Mouse (Mus musculus) kidney, postnatal 0 days (tissue): ENCODE results near the gene Syne2. TPM values are rescaled to one million over a fixed set of nuclear protein-coding genes. Genes with fewer than 3 reads are reported as not detected.
A peak's percentile ranks its signal among the peaks of the same experiment; 100 is the strongest.

Source experiments
- ATAC-seq: fragments of 200-750 bp; cut with Nextera tagmentation; replicated peaks from 2 replicates; pipeline ENCODE4 v1.8.0; 2017; ENCODE audit warnings: low read depth, moderate number of reproducible peaks, moderate TSS enrichment, moderate library complexity; ENCODE audit not compliant: low FRiP score
- DNase-seq: peaks from one replicate; pipeline ENCODE4 v3.0.0-alpha.2; 2016; ENCODE audit warnings: low spot score
- H3K27ac ChIP-seq: fragments of 300-500 bp; sonication (generic); 2 replicates; pipeline ENCODE4 v1.5.1; 2014; ENCODE audit warnings: mild to moderate bottlenecking
- H3K27me3 ChIP-seq: fragments of 300-500 bp; sonication (generic); 2 replicates; pipeline ENCODE4 v1.6.1; 2014; ENCODE audit warnings: low read length, mixed read lengths; ENCODE audit not compliant: insufficient read depth
- H3K36me3 ChIP-seq: fragments of 300-500 bp; sonication (generic); 2 replicates; pipeline ENCODE4 v1.6.1; 2014; ENCODE audit warnings: low read length, mixed read lengths; ENCODE audit not compliant: insufficient read depth
- H3K4me1 ChIP-seq: fragments of 300-500 bp; sonication (generic); replicated peaks from 2 replicates; pipeline ENCODE4 v1.6.1; 2014; ENCODE audit warnings: antibody characterized with exemption, low read length, mixed read lengths; ENCODE audit not compliant: insufficient read depth
- H3K4me2 ChIP-seq: fragments of 300-500 bp; sonication (generic); 2 replicates; pipeline ENCODE4 v1.6.1; 2014; ENCODE audit warnings: mild to moderate bottlenecking, low read length, moderate library complexity, mixed read lengths
- H3K4me3 ChIP-seq: fragments of 300-500 bp; sonication (generic); replicated peaks from 2 replicates; pipeline ENCODE4 v1.5.1; 2014; ENCODE audit warnings: low read depth, low read length
- H3K9ac ChIP-seq: fragments of 300-500 bp; sonication (generic); 2 replicates; pipeline ENCODE4 v1.6.1; 2014; ENCODE audit warnings: low read depth, low read length
- H3K9me3 ChIP-seq: fragments of 300-500 bp; sonication (generic); replicated peaks from 2 replicates; pipeline ENCODE4 v1.6.1; 2016; ENCODE audit warnings: low read length, inconsistent platforms, mixed read lengths
- CTCF ChIP-seq: IDR thresholded peaks from 2 replicates; pipeline ENCODE4 v1.5.1; 2016; ENCODE audit warnings: antibody characterized with exemption, low read depth, mild to moderate bottlenecking, moderate library complexity
- WGBS: fragments of 180-500 bp; shearing (Covaris S2); extraction: QIAGEN DNeasy Blood & Tissue Kit; methylation state at CpG from one replicate; pipeline ENCODE4 v1.1.7; 2014; 5-methylcytosine and 5-hydroxymethylcytosine counted together
- polyA plus RNA-seq: library from polyadenylated mRNA; unstranded; fragments of >200 nt; fragmentation: Nextera tagmentation; extraction: Ambion mirVana; gene quantifications from 2 replicates; pipeline ENCODE4 v1.2.1, GENCODE M21; 2015

Syne2 gene
- polyA plus RNA-seq, 1 experiment from 2014 or later = 37.2 TPM

- peak overlapping the region; percentile 55; the same call in 1 of the 2 replicates for H3K27ac ChIP-seq
- H3K9me3 ChIP-seq = no peaks in the 10 kb centered on the region
- WGBS = 56% methylated on average over 5 of the region's 5 CpGs
- no peaks in the 10 kb centered on the region for H3K27me3 ChIP-seq
- no peaks in the 10 kb centered on the region; the same call in 1 of the 2 replicates for H3K4me1 ChIP-seq
- peak; percentile 66 for DNase-seq
- no peak overlapping the region for H3K4me2 ChIP-seq
- H3K9ac ChIP-seq = no peak overlapping the region
- TF ChIP-seq CTCF = no peak
- ATAC-seq = peak; percentile 89
- peaks cover 27% of the 10 kb centered on the region; the same call in 1 of the 2 replicates for H3K36me3 ChIP-seq
- no peak overlapping the region for H3K4me3 ChIP-seq
Measured at GRCm38 (mm10) chr12:75979079-75979478, 161.1 kb downstream of the Syne2 start.

- no peak for ATAC-seq
- Histone ChIP-seq H3K4me3 (no peak overlapping the region), H3K9me3 (no peaks in the 10 kb centered on the region), H3K27me3 (no peaks in the 10 kb centered on the region), H3K4me1 (no peaks in the 10 kb centered on the region; the same call in 1 of the 2 replicates), H3K27ac (no peak overlapping the region), H3K9ac (no peak overlapping the region), H3K36me3 (0 out of 2 replicates have a peak, but pooled peaks cover 21% of the 10 kb centered on the region), H3K4me2 (no peak overlapping the region)
- 45% methylated on average over 8 of the region's 8 CpGs for WGBS
- no peak for TF ChIP-seq CTCF
- DNase-seq = no peak
Measured at GRCm38 (mm10) chr12:75983336-75983735, 165.4 kb downstream of the Syne2 start.

- H3K4me2 ChIP-seq = no peak overlapping the region
- H3K9me3 ChIP-seq = no peaks in the 10 kb centered on the region
- 84% methylated on average over 10 of the region's 10 CpGs for WGBS
- peaks cover 28% of the 10 kb centered on the region for H3K36me3 ChIP-seq
- H3K9ac ChIP-seq = no peak overlapping the region
- H3K27me3 ChIP-seq = no peaks in the 10 kb centered on the region
- TF ChIP-seq CTCF = peak; percentile 26; the same call in 1 of the 2 replicates
- no peak for DNase-seq
- ATAC-seq = no peak
- no peak overlapping the region for H3K4me3 ChIP-seq
- no peak overlapping the region for H3K27ac ChIP-seq
- H3K4me1 ChIP-seq = no peaks in the 10 kb centered on the region
Measured at GRCm38 (mm10) chr12:75992226-75992858, 174.4 kb downstream of the Syne2 start.

DNA sequence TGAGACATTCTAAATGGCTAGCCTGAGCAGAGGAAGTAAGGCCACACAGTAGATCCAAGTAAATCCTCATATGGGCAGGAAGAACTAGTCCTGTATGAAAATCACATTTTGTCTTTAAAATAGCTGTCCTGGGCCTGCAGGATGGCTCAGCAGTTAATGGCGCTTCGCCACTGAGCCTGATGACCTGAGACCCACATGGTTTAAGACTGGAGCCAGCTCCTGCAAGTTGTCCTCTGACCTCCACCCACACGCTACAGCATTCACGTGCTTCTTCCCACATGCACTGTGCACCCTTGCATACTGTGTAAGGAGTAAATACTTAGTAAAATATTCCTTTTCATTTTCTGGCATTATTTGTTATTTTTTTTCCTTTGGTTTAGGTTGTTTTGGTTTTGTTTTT, 175.0 kb downstream of the Syne2 start:
- no peak overlapping the region for H3K4me3 ChIP-seq
- 72% methylated on average over 4 of the region's 4 CpGs for WGBS
- peaks cover 28% of the 10 kb centered on the region for H3K36me3 ChIP-seq
- no peak for TF ChIP-seq CTCF
- no peak overlapping the region for H3K27ac ChIP-seq
- no peak overlapping the region for H3K4me2 ChIP-seq
- H3K9ac ChIP-seq = no peak overlapping the region
- ATAC-seq (no peak), DNase-seq (no peak)
- no peaks in the 10 kb centered on the region for H3K9me3 ChIP-seq
- H3K4me1 ChIP-seq = no peaks in the 10 kb centered on the region
- H3K27me3 ChIP-seq = no peaks in the 10 kb centered on the region

GRCm38 (mm10) chr12:75995086-75995485, 177.2 kb downstream of the Syne2 start:
- DNase-seq (peak; percentile 41), ATAC-seq (0 out of 2 replicates have a peak, but pooled peaks have one; percentile 27)
- WGBS = 24% methylated on average over 2 of the region's 2 CpGs
- Histone ChIP-seq H3K4me3 (no peak overlapping the region), H3K4me1 (no peaks in the 10 kb centered on the region), H3K27me3 (no peaks in the 10 kb centered on the region), H3K9me3 (no peaks in the 10 kb centered on the region), H3K36me3 (peaks cover 27% of the 10 kb centered on the region), H3K9ac (no peak overlapping the region), H3K4me2 (no peak overlapping the region), H3K27ac (no peak overlapping the region)
- TF ChIP-seq CTCF = no peak

- no peak overlapping the region for H3K27ac ChIP-seq
- H3K9ac ChIP-seq = no peak overlapping the region
- DNase-seq (no peak), ATAC-seq (peak; percentile 67; the same call in 1 of the 2 replicates)
- no peaks in the 10 kb centered on the region for H3K9me3 ChIP-seq
- WGBS = 82% methylated on average over 5 of the region's 5 CpGs
- H3K27me3 ChIP-seq = no peaks in the 10 kb centered on the region
- peaks cover 31% of the 10 kb centered on the region for H3K36me3 ChIP-seq
- no peaks in the 10 kb centered on the region for H3K4me1 ChIP-seq
- H3K4me3 ChIP-seq = no peak overlapping the region
- peak; percentile 22; the same call in 1 of the 2 replicates for TF ChIP-seq CTCF
- no peak overlapping the region for H3K4me2 ChIP-seq
Measured at GRCm38 (mm10) chr12:75997547-75997946, 179.6 kb downstream of the Syne2 start.

- 23% methylated on average over 2 of the region's 2 CpGs for WGBS
- ATAC-seq = no peak
- no peak overlapping the region for H3K27ac ChIP-seq
Measured at GRCm38 (mm10) chr12:75998416-75998815, 180.5 kb downstream of the Syne2 start.

More at GRCm38 (mm10) chr12:75998416-75998815, 180.5 kb downstream of the Syne2 start:
- no peak for TF ChIP-seq CTCF
- peaks cover 29% of the 10 kb centered on the region for H3K36me3 ChIP-seq
- no peak overlapping the region for H3K4me2 ChIP-seq
- H3K9ac ChIP-seq = no peak overlapping the region
- peak; percentile 18 for DNase-seq
- H3K27me3 ChIP-seq = no peaks in the 10 kb centered on the region
- no peak overlapping the region for H3K4me3 ChIP-seq
- no peaks in the 10 kb centered on the region for H3K9me3 ChIP-seq
- H3K4me1 ChIP-seq = no peaks in the 10 kb centered on the region
